In the genomic region with DNA sequence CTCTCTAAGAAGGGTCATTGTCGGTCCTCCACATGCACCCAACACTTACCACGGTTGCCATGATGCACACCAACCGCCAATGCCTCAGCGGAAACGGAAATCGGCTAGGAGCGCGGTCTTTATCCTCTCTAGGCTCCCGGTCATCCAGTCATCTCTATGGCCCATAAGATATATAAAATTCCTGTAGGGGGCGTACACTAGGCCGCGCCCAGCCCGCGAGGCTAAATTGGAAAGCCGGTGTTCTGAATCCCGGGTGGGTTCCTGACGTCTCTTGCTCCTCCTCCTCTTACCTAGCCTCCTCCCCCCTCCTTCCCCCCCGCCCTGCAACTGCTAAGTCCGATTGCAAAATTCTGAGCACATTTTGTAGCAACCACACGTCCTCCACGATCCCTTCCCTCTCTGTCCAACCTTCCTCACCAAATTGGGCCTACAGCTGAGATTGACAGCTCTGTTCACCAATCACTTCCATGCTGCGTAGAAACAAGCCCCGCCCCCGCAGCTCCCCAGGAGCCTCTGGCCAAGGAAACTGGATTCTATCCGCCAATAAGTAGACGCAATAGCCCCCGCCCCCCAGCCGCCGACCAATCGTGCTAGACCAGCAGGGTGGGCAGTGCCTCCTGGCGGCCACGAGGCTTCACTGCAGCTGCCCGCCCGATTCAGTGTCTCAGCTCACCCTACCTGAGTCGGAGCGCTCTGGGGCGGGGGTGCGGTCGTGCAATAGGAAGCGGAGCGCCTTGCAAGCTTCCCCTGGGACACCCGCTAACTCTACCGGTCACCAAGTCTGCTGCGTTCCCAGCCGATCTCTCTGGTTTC, we compare ENCODE assay signal across 8 mouse cellular contexts. TPM values are rescaled to one million over a fixed set of nuclear protein-coding genes. Genes with fewer than 3 reads are reported as not detected.
DNase-seq lines count a peak whose midpoint lies in the region; ATAC-seq lines count a peak whose summit lies in the region.

A gene (plus strand): TSS at position 642 of the 813 bp plus-strand sequence.

- H3K27me3 ChIP-seq in hindbrain, embryonic 15.5 days = no peaks in the 10 kb centered on the region

- peak; percentile 100 for DNase-seq in T-cell, adult 2 months (ENCODE audit: low spot score)
- DNase-seq in cerebellum, postnatal 36 days = peak; percentile 100
- DNase-seq in frontal cortex, postnatal 36 days (ENCODE audit: low spot score in 2 of 2) = peak; percentile 100
- peak; percentile 100 for DNase-seq in left cerebral cortex, adult 11 months (ENCODE audit: low spot score)
- peak; percentile 100 for DNase-seq in lung, postnatal 4 days
- peak; percentile 99 for DNase-seq in retina, postnatal 7 days (ENCODE audit: low read depth, low spot score)
- DNase-seq in urinary bladder, adult 2 months (ENCODE audit: low spot score) = peak; percentile 98

- ATAC-seq in hindbrain, embryonic 15.5 days (ENCODE audit: low FRiP score, low read depth) = peak; percentile 97

- H3K27ac ChIP-seq in hindbrain, embryonic 15.5 days (replicated peaks) = peak within 1 kb of the TSS; percentile 90

- under 1% methylated on average over 45 of the region's 45 CpGs for WGBS in hindbrain, embryonic 15.5 days

- no peaks in the 10 kb centered on the region; the same call in 1 of the 2 replicates for H3K36me3 ChIP-seq in hindbrain, embryonic 15.5 days

- H3K9me3 ChIP-seq in hindbrain, embryonic 15.5 days = no peaks in the 10 kb centered on the region

- peak within 1 kb of the TSS; percentile 85 for H3K4me3 ChIP-seq in hindbrain, embryonic 15.5 days

- H3K9ac ChIP-seq in hindbrain, embryonic 15.5 days = peak within 1 kb of the TSS; percentile 82

- peak within 1 kb of the TSS; percentile 77 for H3K4me2 ChIP-seq in hindbrain, embryonic 15.5 days

- H3K4me1 ChIP-seq in hindbrain, embryonic 15.5 days (replicated peaks) = peaks cover 43% of the 10 kb centered on the region

RNA-seq across cellular contexts. Expression of the gene that starts here (rescaled TPM):
- 23.4 and 25.1 TPM in 2 replicates for polyA plus RNA-seq in hindbrain, embryonic 15.5 days (2015; fragmentation: Nextera tagmentation; extraction: Ambion mirVana)
- polyA plus RNA-seq in urinary bladder, adult 2 months (2012; rRNA removed) = 39.3 TPM in 2 replicates

Comparison
In these comparisons a context has a peak if more than half of its experiments do, and no peak if none do; other contexts are left out.
1. Peak in every context shown above with its lines: DNase-seq, ATAC-seq, H3K4me3 ChIP-seq and H3K27ac ChIP-seq.